Mouse (Mus musculus): ENCODE measurements around the gene Jarid2. TPM values are rescaled to one million over a fixed set of nuclear protein-coding genes. Genes with fewer than 3 reads are reported as not detected.
A peak's percentile ranks its signal among the peaks of the same experiment; 100 is the strongest.

Jarid2 gene
- polyA plus RNA-seq, 1 experiment from 2014 or later, result 10.0 TPM

GRCm38 (mm10) chr13:44955781-44956180 is 226.5 kb downstream of the Jarid2 start:
- no peak overlapping the region for H3K27ac ChIP-seq (ENCODE audit: low read length)
- WGBS, result 79% methylated on average over 6 of the region's 6 CpGs
- H3K9me3 ChIP-seq (ENCODE audit: low read length), result no peaks in the 10 kb centered on the region
- H3K4me1 ChIP-seq (ENCODE audit: insufficient read depth, low read depth, low read length), result peaks cover 6% of the 10 kb centered on the region; the same call in 1 of the 2 replicates
- DNase-seq (ENCODE audit: low spot score) (no peak), ATAC-seq (no peak; the same call in 1 of the 2 replicates)
- H3K27me3 ChIP-seq (replicated peaks; ENCODE audit: insufficient read depth, low read length), result no peaks in the 10 kb centered on the region
- H3K9ac ChIP-seq (replicated peaks; ENCODE audit: low read depth), result no peak overlapping the region
- TF ChIP-seq EP300 (IDR thresholded peaks at IDR 0.05) (no peak), CTCF (IDR thresholded peaks at IDR 0.05) (no peak)
- no peak overlapping the region for H3K4me2 ChIP-seq (replicated peaks; ENCODE audit: low read depth, low read length)
- no peak overlapping the region for H3K4me3 ChIP-seq (ENCODE audit: low read depth, low read length)
- no peaks in the 10 kb centered on the region for H3K36me3 ChIP-seq (ENCODE audit: insufficient read depth, low read length)

- H3K9me3 ChIP-seq (ENCODE audit: low read length), result no peaks in the 10 kb centered on the region
- H3K36me3 ChIP-seq (ENCODE audit: insufficient read depth, low read length), result no peaks in the 10 kb centered on the region
- 0 out of 2 replicates have a peak, but pooled peaks have one; percentile 32 for ATAC-seq
- DNase-seq (ENCODE audit: low spot score), result no peak
- no peak overlapping the region for H3K9ac ChIP-seq (replicated peaks; ENCODE audit: low read depth)
- TF ChIP-seq EP300 (IDR thresholded peaks at IDR 0.05) (peak; percentile 92), CTCF (IDR thresholded peaks at IDR 0.05) (no peak)
- no peaks in the 10 kb centered on the region for H3K27me3 ChIP-seq (replicated peaks; ENCODE audit: insufficient read depth, low read length)
- H3K27ac ChIP-seq (ENCODE audit: low read length), result peak overlapping the region; percentile 5; the same call in 1 of the 2 replicates
- peaks cover 6% of the 10 kb centered on the region; the same call in 1 of the 2 replicates for H3K4me1 ChIP-seq (ENCODE audit: insufficient read depth, low read depth, low read length)
- 69% methylated on average over 8 of the region's 8 CpGs for WGBS
- H3K4me3 ChIP-seq (ENCODE audit: low read depth, low read length), result no peak overlapping the region
- no peak overlapping the region for H3K4me2 ChIP-seq (replicated peaks; ENCODE audit: low read depth, low read length)
Observed at GRCm38 (mm10) chr13:44957049-44957448, 227.8 kb downstream of the Jarid2 start.

GRCm38 (mm10) chr13:44960542-44961291 is 231.4 kb downstream of the Jarid2 start:
- H3K27ac ChIP-seq (ENCODE audit: low read length), result no peak overlapping the region
- H3K9ac ChIP-seq (replicated peaks; ENCODE audit: low read depth), result no peak overlapping the region
- H3K4me2 ChIP-seq (replicated peaks; ENCODE audit: low read depth, low read length), result no peak overlapping the region
- H3K4me1 ChIP-seq (ENCODE audit: insufficient read depth, low read depth, low read length), result no peaks in the 10 kb centered on the region
- no peaks in the 10 kb centered on the region for H3K27me3 ChIP-seq (replicated peaks; ENCODE audit: insufficient read depth, low read length)
- DNase-seq (ENCODE audit: low spot score) (no peak), ATAC-seq (no peak)
- TF ChIP-seq CTCF (IDR thresholded peaks at IDR 0.05) (no peak), EP300 (IDR thresholded peaks at IDR 0.05) (no peak)
- H3K4me3 ChIP-seq (ENCODE audit: low read depth, low read length), result no peak overlapping the region
- 83% methylated on average over 5 of the region's 5 CpGs for WGBS
- no peaks in the 10 kb centered on the region for H3K9me3 ChIP-seq (ENCODE audit: low read length)
- no peaks in the 10 kb centered on the region for H3K36me3 ChIP-seq (ENCODE audit: insufficient read depth, low read length)

All from lung, postnatal 0 days (tissue).